Mouse (Mus musculus) CD4-positive naive resting alpha-beta T cell, adult 57 days (primary cell): ENCODE data around the gene Klb. TPM values are rescaled to one million over a fixed set of nuclear protein-coding genes. Genes with fewer than 3 reads are reported as not detected.

Experiments
- total RNA-seq: library from RNA; stranded (reverse); gene quantifications from one replicate; pipeline ENCODE4 v1.2.4, GENCODE M21; 2023

Klb gene
- not detected for total RNA-seq

GRCm38 (mm10) chr5:65348168-65348567 is at the start of gene Klb:
Gene Klb (plus strand): TSS chr5:65348314.

GRCm38 (mm10) chr5:65335298-65336074 is 12.6 kb upstream of the Klb start, which contains the start of gene Rfc1:
Gene Rfc1 (minus strand): TSS chr5:65335670.

GRCm38 (mm10) chr5:65390648-65391644 is 42.8 kb downstream of the Klb start, which contains the start of the genes Rpl9 and Lias:
Gene Rpl9 (minus strand): TSS chr5:65391444.
Gene Lias (plus strand): TSS chr5:65391497.

Other genes starting within 250 kb of the Klb start
- gene Klhl5, start 240.8 kb upstream of the Klb start, total RNA-seq = 23.7 TPM
- 2.2 TPM for gene Wdr19, start 148.6 kb upstream of the Klb start, total RNA-seq
- 41.9 TPM for gene Rfc1, start 12.6 kb upstream of the Klb start, total RNA-seq
- gene Rpl9, start 43.1 kb downstream of the Klb start, total RNA-seq = 2,825 TPM
- 33.3 TPM for gene Lias, start 43.2 kb downstream of the Klb start, total RNA-seq
- 20.1 TPM for gene Ugdh, start 87.6 kb downstream of the Klb start, total RNA-seq
- not detected for gene Gm43552, start 144.5 kb downstream of the Klb start, total RNA-seq
- 112 TPM for gene Smim14, start 188.9 kb downstream of the Klb start, total RNA-seq
- gene Ube2k, start 188.9 kb downstream of the Klb start, total RNA-seq = 75.6 TPM